16 mouse cellular contexts compared by ENCODE assay signal in the genomic region with DNA sequence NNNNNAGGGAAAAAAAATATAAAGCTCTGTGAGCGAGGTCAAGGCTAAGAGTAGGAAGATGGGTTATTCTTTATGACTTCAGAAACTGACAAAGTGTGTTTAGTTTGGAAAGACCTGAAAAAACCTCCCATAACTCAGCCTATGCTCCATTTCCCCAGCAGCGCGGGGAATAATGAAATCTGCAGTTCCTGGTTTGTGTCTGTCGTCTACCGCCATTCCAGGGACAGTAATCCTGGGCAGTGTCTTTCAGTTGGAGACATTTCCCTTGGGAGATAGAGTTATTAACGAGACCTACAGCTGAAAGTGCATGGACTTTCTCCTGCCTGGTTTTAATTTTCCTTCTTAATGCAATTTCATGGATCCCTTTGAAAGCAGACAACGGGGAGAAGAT.
DNase-seq lines count a peak whose midpoint lies in the region; ATAC-seq lines count a peak whose summit lies in the region.
"Had no signal": no experiment of that assay in that cellular context is flagged by ENCODE, and none has a peak within 500 bp of the region (broad histone marks: within the 10 kb centered on the region; RNA-seq: fewer than 3 reads in every experiment).

No protein-coding gene starts in this region.

- no peak overlapping the region for H3K4me2 ChIP-seq in kidney, embryonic 15.5 days
- H3K4me2 ChIP-seq in midbrain, embryonic 11.5 days: no peak overlapping the region
- no peak overlapping the region for H3K4me2 ChIP-seq in midbrain, embryonic 16.5 days (ENCODE audit: low read length)
- H3K4me2 ChIP-seq: heart, embryonic 13.5 days; limb, embryonic 13.5 days had no signal

- ATAC-seq in kidney, embryonic 15.5 days (replicated peaks; ENCODE audit: low FRiP score): peak; percentile 22; the same call in 1 of the 2 replicates
- ATAC-seq in midbrain, embryonic 11.5 days (ENCODE audit: low FRiP score): no peak
- ATAC-seq in midbrain, embryonic 16.5 days: no peak
- ATAC-seq: forebrain, postnatal 0 days; inflammation-experienced regulatory T-cells, adult 6 months had no signal

- no peaks in the 10 kb centered on the region for H3K9me3 ChIP-seq in kidney, embryonic 15.5 days (replicated peaks)
- no peaks in the 10 kb centered on the region for H3K9me3 ChIP-seq in midbrain, embryonic 11.5 days (ENCODE audit: control insufficient read depth, low read length)
- no peaks in the 10 kb centered on the region for H3K9me3 ChIP-seq in midbrain, embryonic 16.5 days (replicated peaks; ENCODE audit: control insufficient read depth, low read length, poor library complexity, severe bottlenecking)
- H3K9me3 ChIP-seq: heart, embryonic 13.5 days; limb, embryonic 13.5 days had no signal

- H3K9ac ChIP-seq in kidney, embryonic 15.5 days: no peak overlapping the region
- no peak overlapping the region for H3K9ac ChIP-seq in midbrain, embryonic 11.5 days (ENCODE audit: low read length)
- no peak overlapping the region for H3K9ac ChIP-seq in midbrain, embryonic 16.5 days (ENCODE audit: low read depth, low read length)
- H3K9ac ChIP-seq: forebrain, postnatal 0 days; heart, embryonic 13.5 days; limb, embryonic 13.5 days had no signal

- no peak for DNase-seq in kidney, adult 8-10 months
- DNase-seq in midbrain, embryonic 11.5 days (ENCODE audit: low spot score, missing footprints): peak; percentile 59
- DNase-seq in embryo, embryonic 11.5 days (ENCODE audit: low read depth, low spot score): peak; percentile 8
- peak; percentile 24 for DNase-seq in mesoderm, embryonic 11.5 days (ENCODE audit: low read depth, low spot score)
- no peak for DNase-seq in gastrocnemius, postnatal 10 days
- DNase-seq: cerebellum, adult 11-12 months; forebrain, postnatal 0 days; gastrocnemius, postnatal 25 days; right cerebral cortex, adult 18-20 months; thymus, postnatal 14 days had no signal

- H3K27me3 ChIP-seq in kidney, embryonic 15.5 days: no peaks in the 10 kb centered on the region
- no peaks in the 10 kb centered on the region for H3K27me3 ChIP-seq in midbrain, embryonic 11.5 days (ENCODE audit: control insufficient read depth, insufficient read depth, low read length)
- no peaks in the 10 kb centered on the region for H3K27me3 ChIP-seq in midbrain, embryonic 16.5 days (ENCODE audit: control insufficient read depth, insufficient read depth, low read depth, low read length)
- H3K27me3 ChIP-seq: CH12.LX; heart, embryonic 13.5 days; limb, embryonic 13.5 days had no signal

- no peaks in the 10 kb centered on the region for H3K36me3 ChIP-seq in kidney, embryonic 15.5 days
- no peaks in the 10 kb centered on the region for H3K36me3 ChIP-seq in midbrain, embryonic 11.5 days (ENCODE audit: control insufficient read depth, insufficient read depth, low read length)
- no peaks in the 10 kb centered on the region for H3K36me3 ChIP-seq in midbrain, embryonic 16.5 days (ENCODE audit: control insufficient read depth, insufficient read depth, low read length)
- H3K36me3 ChIP-seq: heart, embryonic 13.5 days; limb, embryonic 13.5 days had no signal

- no peaks in the 10 kb centered on the region; the same call in 1 of the 2 replicates for H3K4me1 ChIP-seq in kidney, embryonic 15.5 days
- no peaks in the 10 kb centered on the region for H3K4me1 ChIP-seq in midbrain, embryonic 11.5 days (ENCODE audit: control insufficient read depth, insufficient read depth, low read length)
- H3K4me1 ChIP-seq in midbrain, embryonic 16.5 days (ENCODE audit: control insufficient read depth, insufficient read depth, low read length): no peaks in the 10 kb centered on the region
- H3K4me1 ChIP-seq: limb, embryonic 13.5 days had no signal

- no peak overlapping the region for H3K27ac ChIP-seq in kidney, embryonic 15.5 days
- no peak overlapping the region for H3K27ac ChIP-seq in midbrain, embryonic 11.5 days (ENCODE audit: low read depth, low read length)
- no peak overlapping the region for H3K27ac ChIP-seq in midbrain, embryonic 16.5 days (ENCODE audit: low read length)
- H3K27ac ChIP-seq: limb, embryonic 13.5 days had no signal

- H3K4me3 ChIP-seq in kidney, embryonic 15.5 days (replicated peaks): no peak overlapping the region
- no peak overlapping the region for H3K4me3 ChIP-seq in midbrain, embryonic 11.5 days (ENCODE audit: low read depth, low read length)
- H3K4me3 ChIP-seq in midbrain, embryonic 16.5 days (ENCODE audit: low read depth, low read length): no peak overlapping the region
- H3K4me3 ChIP-seq: heart, embryonic 13.5 days; limb, embryonic 13.5 days had no signal

- 51% methylated on average over 7 of the region's 7 CpGs for WGBS in kidney, embryonic 15.5 days
- WGBS in midbrain, embryonic 11.5 days: 78% methylated on average over 7 of the region's 7 CpGs
- WGBS in midbrain, embryonic 16.5 days: 64% methylated on average over 7 of the region's 7 CpGs

Comparison
In these comparisons a context has a peak if more than half of its experiments do, and no peak if none do; other contexts are left out.
1. DNase-seq: peak in midbrain, embryonic 11.5 days (single experiment), embryo, embryonic 11.5 days (single experiment) and mesoderm, embryonic 11.5 days (single experiment); none in kidney, adult 8-10 months (0 of 2) and gastrocnemius, postnatal 10 days (single experiment).